Mouse (Mus musculus): ENCODE data around the gene Unc5c. TPM values are rescaled to one million over a fixed set of nuclear protein-coding genes. Genes with fewer than 3 reads are reported as not detected.

Gene Unc5c
- total and polyA plus RNA-seq, 3 experiments = not detected

- dilution Hi-C loops (cut with MboI; ENCODE audit: extremely low pct_ligation_motif_present, extremely low pct_unique_long_range_greater_than_20kb, low sequenced_read_pairs) (no loop called here), in situ Hi-C loops (cut with MboI; ENCODE audit: low pct_ligation_motif_present, low pct_unique_long_range_greater_than_20kb, low sequenced_read_pairs) (no loop called here)
- Histone ChIP-seq H3K9ac (ENCODE audit: insufficient read depth, low read depth) (no peak overlapping the region), H3K36me3 (replicated peaks in 1 of 2; ENCODE audit: control insufficient read depth in 1 of 2, insufficient read depth in 1 of 2, low read length in 1 of 2) (no peaks in the 10 kb centered on the region), H3K79me2 (replicated peaks; ENCODE audit: control insufficient read depth, extremely low read depth, insufficient read depth, poor library complexity, severe bottlenecking) (no peaks in the 10 kb centered on the region), H3K4me3 (replicated peaks in 1 of 3; ENCODE audit: low read depth in 2 of 3, low read length in 2 of 3, poor library complexity in 1 of 3) (no peak overlapping the region), H3K27ac (ENCODE audit: insufficient read depth, low read depth) (no peak overlapping the region), H3K27me3 (replicated peaks) (no peaks in the 10 kb centered on the region), H3K4me2 (ENCODE audit: insufficient read depth, low read depth, poor library complexity, severe bottlenecking) (no peak overlapping the region), H3K4me1 (ENCODE audit: control insufficient read depth in 1 of 2, insufficient read depth in 2 of 2) (peaks cover 0 to 4% of the 10 kb centered on the region in 2 experiments; a peak in 1 of 4 replicates), H3K9me3 (replicated peaks; ENCODE audit: low read length) (no peaks in the 10 kb centered on the region)
- DNase-seq (ENCODE audit: extremely low read depth) = peak; percentile 33
- TF ChIP-seq HCFC1 (IDR thresholded peaks at IDR 0.05; ENCODE audit: low read depth, low read length) (no peak), BHLHE40 (IDR thresholded peaks at IDR 0.05; ENCODE audit: low read depth, low read length) (no peak), MYC (IDR thresholded peaks at IDR 0.05; ENCODE audit: low read depth, low read length) (no peak), EP300 (IDR thresholded peaks at IDR 0.05; ENCODE audit: low read length) (no peak), RCOR1 (conservative IDR thresholded peaks at IDR 0.05; ENCODE audit: low read depth, low read length) (no peak), MEF2A (IDR thresholded peaks at IDR 0.05; ENCODE audit: borderline replicate concordance, low read depth, low read length) (no peak), TBP (conservative IDR thresholded peaks at IDR 0.05; ENCODE audit: low read depth, low read length) (no peak), ETS1 (conservative IDR thresholded peaks at IDR 0.05; ENCODE audit: low read depth, low read length) (no peak), MAX (IDR thresholded peaks at IDR 0.05; ENCODE audit: low read length) (no peak), JUN (IDR thresholded peaks at IDR 0.05; ENCODE audit: insufficient read depth, low read depth, low read length) (no peak), CTCF (conservative IDR thresholded peaks at IDR 0.05 in 1 of 2, IDR thresholded peaks at IDR 0.05 in 1 of 2; ENCODE audit: low read depth in 2 of 2, low read length in 2 of 2) (no peak), E2F4 (IDR thresholded peaks at IDR 0.05; ENCODE audit: insufficient replicate concordance, low read depth, low read length) (no peak), ELF1 (IDR thresholded peaks at IDR 0.05; ENCODE audit: low read depth, low read length) (no peak), CHD1 (IDR thresholded peaks at IDR 0.05; ENCODE audit: low read depth, low read length) (no peak), NELFE (IDR thresholded peaks at IDR 0.05; ENCODE audit: low read depth, low read length) (no peak), USF1 (IDR thresholded peaks at IDR 0.05; ENCODE audit: low read depth, low read length) (no peak)
Measured at GRCm38 (mm10) chr3:141792106-141792505, 327.1 kb downstream of the Unc5c start.

GRCm38 (mm10) chr3:141793755-141794154 lies 328.7 kb downstream of the Unc5c start:
- dilution Hi-C loops (cut with MboI; ENCODE audit: extremely low pct_ligation_motif_present, extremely low pct_unique_long_range_greater_than_20kb, low sequenced_read_pairs) (no loop called here), in situ Hi-C loops (cut with MboI; ENCODE audit: low pct_ligation_motif_present, low pct_unique_long_range_greater_than_20kb, low sequenced_read_pairs) (no loop called here)
- no peak for TF ChIP-seq ZMIZ1 (IDR thresholded peaks at IDR 0.05; ENCODE audit: low read depth, low read length)
- TF ChIP-seq CHD1 (IDR thresholded peaks at IDR 0.05; ENCODE audit: low read depth, low read length) = no peak
- no peak for TF ChIP-seq MAZ (IDR thresholded peaks at IDR 0.05; ENCODE audit: low read depth, low read length)
- no peak for TF ChIP-seq ELF1 (IDR thresholded peaks at IDR 0.05; ENCODE audit: low read depth, low read length)
- TF ChIP-seq ZNF384 (IDR thresholded peaks at IDR 0.05; ENCODE audit: low read depth, low read length) = no peak
- no peak for TF ChIP-seq POLR2A (IDR thresholded peaks at IDR 0.05; ENCODE audit: low read depth, low read length)
- TF ChIP-seq KAT2A (IDR thresholded peaks at IDR 0.05; ENCODE audit: insufficient replicate concordance, low read length) = no peak
- no peak for TF ChIP-seq ZC3H11A (IDR thresholded peaks at IDR 0.05; ENCODE audit: low read depth, low read length)
- TF ChIP-seq NELFE (IDR thresholded peaks at IDR 0.05; ENCODE audit: low read depth, low read length) = no peak
- no peak for TF ChIP-seq MAX (IDR thresholded peaks at IDR 0.05; ENCODE audit: low read length)
- TF ChIP-seq PAX5 (IDR thresholded peaks at IDR 0.05; ENCODE audit: low read length) = no peak

More at GRCm38 (mm10) chr3:141793755-141794154, 328.7 kb downstream of the Unc5c start:
- H3K79me2 ChIP-seq (replicated peaks; ENCODE audit: control insufficient read depth, extremely low read depth, insufficient read depth, poor library complexity, severe bottlenecking) = no peaks in the 10 kb centered on the region
- peaks cover 0 to 10% of the 10 kb centered on the region in 2 experiments; a peak in 2 of 4 replicates for H3K4me1 ChIP-seq (ENCODE audit: control insufficient read depth in 1 of 2, insufficient read depth in 2 of 2)
- DNase-seq (ENCODE audit: extremely low read depth) = no peak
- no peaks in the 10 kb centered on the region for H3K36me3 ChIP-seq (replicated peaks in 1 of 2; ENCODE audit: control insufficient read depth in 1 of 2, insufficient read depth in 1 of 2, low read length in 1 of 2)
- H3K9me3 ChIP-seq (replicated peaks; ENCODE audit: low read length) = no peaks in the 10 kb centered on the region
- no peak overlapping the region for H3K27ac ChIP-seq (ENCODE audit: insufficient read depth, low read depth)
- H3K27me3 ChIP-seq (replicated peaks) = no peaks in the 10 kb centered on the region
- no peak overlapping the region for H3K4me2 ChIP-seq (ENCODE audit: insufficient read depth, low read depth, poor library complexity, severe bottlenecking)
- no peak overlapping the region for H3K4me3 ChIP-seq (replicated peaks in 1 of 3; ENCODE audit: low read depth in 2 of 3, low read length in 2 of 3, poor library complexity in 1 of 3)
- H3K9ac ChIP-seq (ENCODE audit: insufficient read depth, low read depth) = no peak overlapping the region

Measured in CH12.LX (cell line).